Mouse (Mus musculus): ENCODE results near the gene Olfr347.

The Olfr347 gene

DNA sequence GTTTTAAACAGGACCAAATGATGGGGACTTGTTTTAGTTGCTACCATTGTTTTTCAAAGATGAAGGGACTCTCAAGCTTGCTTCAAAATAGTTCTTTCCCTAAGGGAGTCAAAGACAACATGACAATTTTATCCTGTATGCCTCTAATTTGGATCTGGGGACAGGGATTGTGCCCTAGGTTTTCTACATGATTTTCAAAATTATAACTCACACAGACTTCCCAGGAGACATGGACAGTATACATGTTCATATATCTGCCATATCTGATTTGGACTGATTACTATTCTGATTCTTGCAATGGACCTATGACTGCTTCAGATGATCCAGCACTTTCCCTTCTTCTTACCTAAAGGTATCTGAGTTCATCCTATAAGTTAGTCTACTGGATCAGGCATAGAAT, at the start of gene Olfr347:
TSS of gene Olfr347 (plus strand) at position 301 of the 400 bp plus-strand sequence.
- no peak for DNase-seq (ENCODE audit: low spot score)

DNA sequence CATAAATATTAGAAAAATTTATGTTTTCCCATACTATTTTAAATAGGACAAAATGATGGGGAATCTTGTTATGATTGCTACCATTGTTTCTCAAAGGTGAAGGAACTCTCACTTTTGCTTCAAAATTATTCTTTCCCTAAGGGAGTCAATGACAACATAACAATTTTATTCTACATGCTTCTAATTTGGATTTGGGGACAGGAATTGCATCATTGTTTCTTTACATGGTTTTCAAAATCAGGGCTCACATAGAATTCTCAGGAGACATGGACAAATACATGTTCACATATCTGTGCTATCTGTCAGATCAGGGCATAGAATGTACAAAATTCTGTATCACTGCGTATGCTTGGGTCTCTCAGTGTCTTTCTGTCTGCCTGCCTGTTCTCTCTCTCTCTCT, 46.2 kb upstream of the Olfr347 start, which contains the start of gene Olfr346:
TSS of gene Olfr346 (plus strand) at position 301 of the 400 bp plus-strand sequence.
- no peak for DNase-seq (ENCODE audit: low spot score)

DNA sequence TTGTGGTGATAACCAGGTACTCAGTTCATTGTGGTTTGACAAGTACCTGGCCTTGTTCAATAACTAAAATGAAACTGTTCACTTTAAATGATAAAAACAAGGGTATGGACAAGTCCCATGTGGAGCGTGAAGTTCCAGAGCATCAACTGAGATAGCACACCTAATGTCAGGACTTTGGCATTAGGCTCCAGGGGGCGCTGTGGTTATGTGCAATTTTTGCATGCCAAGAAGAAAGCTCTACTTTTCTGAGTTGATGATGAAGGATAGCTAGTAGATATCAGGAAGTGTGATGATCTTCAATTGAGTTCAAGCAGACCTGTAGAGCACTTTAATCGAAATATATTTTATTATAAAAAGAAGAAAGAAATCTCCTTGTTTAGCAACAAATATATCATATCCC, 4.5 kb downstream of the Olfr347 start:
- no peak for DNase-seq (ENCODE audit: low spot score)

DNA sequence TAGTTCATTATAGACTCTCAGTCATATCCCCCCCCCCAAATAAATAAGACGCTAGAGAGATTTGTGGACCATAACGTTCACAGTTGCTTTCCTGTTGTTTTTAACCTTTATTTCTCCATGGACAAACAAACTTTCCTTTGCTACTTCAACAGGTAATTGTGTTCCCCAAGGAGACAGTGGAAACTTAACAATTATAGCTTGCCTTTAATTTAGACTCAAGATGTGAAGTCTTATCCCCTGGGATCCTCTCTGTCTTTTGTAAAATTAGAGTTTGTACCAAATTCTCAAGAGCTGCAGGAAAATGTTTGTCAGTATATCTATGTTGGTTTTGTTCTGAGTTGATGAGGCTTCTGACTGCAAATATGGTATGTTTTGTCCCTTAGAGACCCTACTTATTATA, 52.3 kb downstream of the Olfr347 start, which contains the start of gene Olfr348:
TSS of gene Olfr348 (plus strand) at position 301 of the 400 bp plus-strand sequence.
- DNase-seq (ENCODE audit: low spot score) = no peak

Data from lung, postnatal 25 days (tissue).